Mouse (Mus musculus) heart, postnatal 0 days (tissue): ENCODE results near the gene Ccnt1. TPM values are rescaled to one million over a fixed set of nuclear protein-coding genes. Genes with fewer than 3 reads are reported as not detected.

Experiments used
- ATAC-seq: fragments of 200-750 bp; cut with Nextera tagmentation; 2 replicates; pipeline ENCODE4 v1.8.0; 2017; ENCODE audit warnings: low read depth, moderate number of reproducible peaks, moderate library complexity; ENCODE audit not compliant: insufficient read depth
- DNase-seq: peaks from one replicate; pipeline ENCODE4 v3.0.0-alpha.2; 2016; ENCODE audit warnings: low spot score
- H3K27ac ChIP-seq: fragments of 300-500 bp; sonication (generic); 2 replicates; pipeline ENCODE4 v1.5.1; 2014; ENCODE audit warnings: low read depth, mild to moderate bottlenecking
- H3K27me3 ChIP-seq: fragments of 300-500 bp; sonication (generic); 2 replicates; pipeline ENCODE4 v1.6.1; 2014; ENCODE audit warnings: low read length, mixed read lengths; ENCODE audit not compliant: control insufficient read depth, insufficient read depth
- H3K36me3 ChIP-seq: fragments of 300-500 bp; sonication (generic); replicated peaks from 2 replicates; pipeline ENCODE4 v1.6.1; 2014; ENCODE audit warnings: low read length, mixed read lengths; ENCODE audit not compliant: control insufficient read depth, insufficient read depth
- H3K4me1 ChIP-seq: fragments of 300-500 bp; sonication (generic); 2 replicates; pipeline ENCODE4 v1.6.1; 2014; ENCODE audit warnings: antibody characterized with exemption; ENCODE audit not compliant: control insufficient read depth, insufficient read depth
- H3K4me2 ChIP-seq: fragments of 300-500 bp; sonication (generic); 2 replicates; pipeline ENCODE4 v1.6.1; 2014; ENCODE audit warnings: low read depth, mild to moderate bottlenecking, low read length, moderate library complexity
- H3K4me3 ChIP-seq: fragments of 300-500 bp; sonication (generic); 2 replicates; pipeline ENCODE4 v1.5.1; 2014; ENCODE audit warnings: low read depth, low read length
- H3K9ac ChIP-seq: fragments of 300-500 bp; sonication (generic); replicated peaks from 2 replicates; pipeline ENCODE4 v1.6.1; 2014; ENCODE audit warnings: low read depth, low read length, mixed read lengths
- H3K9me3 ChIP-seq: fragments of 300-500 bp; sonication (generic); replicated peaks from 2 replicates; pipeline ENCODE4 v1.6.1; 2016; ENCODE audit warnings: low read length; ENCODE audit not compliant: control insufficient read depth
- CTCF ChIP-seq: IDR thresholded peaks from 2 replicates; pipeline ENCODE4 v1.5.1; 2016; ENCODE audit warnings: antibody characterized with exemption, control low read depth, low read depth
- EP300 ChIP-seq: IDR thresholded peaks from 2 replicates; pipeline ENCODE4 v1.6.1; 2016; ENCODE audit warnings: antibody characterized with exemption, low read depth
- WGBS: fragments of 180-500 bp; shearing (Covaris S2); extraction: QIAGEN DNeasy Blood & Tissue Kit; methylation state at CpG from one replicate; pipeline ENCODE4 v1.1.7; 2014; 5-methylcytosine and 5-hydroxymethylcytosine counted together
- polyA plus RNA-seq: library from polyadenylated mRNA; unstranded; fragments of >200 nt; fragmentation: Nextera tagmentation; extraction: Ambion mirVana; gene quantifications from 2 replicates; pipeline ENCODE4 v1.2.1, GENCODE M21; 2015
- total RNA-seq: library from RNA; depleted of rRNA; stranded (reverse); fragments of >200 nt; gene quantifications from 2 replicates; pipeline ENCODE4 v1.2.3, GENCODE M21; 2014; ENCODE audit warnings: low replicate concordance

The Ccnt1 gene
- total and polyA plus RNA-seq, 2 experiments from 2014 or later: 22.3 to 32.8 TPM

DNA sequence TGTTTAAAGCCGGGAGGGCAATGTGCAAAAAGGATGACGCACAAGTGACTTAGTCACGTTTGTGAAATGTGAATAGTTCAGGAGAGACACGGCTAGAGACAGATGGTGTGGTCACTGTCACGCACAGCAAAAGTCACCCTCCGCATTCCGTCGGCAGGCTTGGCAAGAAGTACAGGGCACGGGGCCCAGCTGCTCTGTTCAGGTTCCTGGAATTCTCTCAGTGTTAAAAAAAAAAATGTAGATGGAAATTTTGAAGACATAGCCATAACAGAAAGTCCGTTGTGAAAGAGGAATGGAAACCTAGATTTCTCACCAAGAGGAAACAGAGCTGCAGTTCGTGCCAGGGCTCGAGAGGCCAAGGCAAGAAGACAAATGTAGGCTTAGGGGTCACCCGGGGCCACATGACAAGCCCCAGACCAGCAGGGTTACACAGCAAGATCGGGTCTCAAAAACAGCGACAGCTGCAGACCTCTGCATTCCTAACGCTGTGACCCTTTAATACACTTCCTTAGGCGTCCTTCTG lies 57.9 kb downstream of the Ccnt1 start:
- H3K36me3 ChIP-seq: peaks cover 6% of the 10 kb centered on the region; the same call in 1 of the 2 replicates
- peaks cover 9% of the 10 kb centered on the region for H3K4me1 ChIP-seq
- no peaks in the 10 kb centered on the region; the same call in 1 of the 2 replicates for H3K9me3 ChIP-seq
- 0 out of 2 replicates have a peak overlapping the region, but pooled peaks have one; percentile 1 for H3K9ac ChIP-seq
- H3K27ac ChIP-seq: peak overlapping the region; percentile 78
- H3K4me3 ChIP-seq: no peak overlapping the region
- ATAC-seq (peak; percentile 80), DNase-seq (peak; percentile 87)
- no peak for TF ChIP-seq EP300
- no peak for TF ChIP-seq CTCF
- H3K27me3 ChIP-seq: no peaks in the 10 kb centered on the region
- H3K4me2 ChIP-seq: peak overlapping the region; percentile 25
- WGBS: 10% methylated on average over 17 of the region's 17 CpGs

DNA sequence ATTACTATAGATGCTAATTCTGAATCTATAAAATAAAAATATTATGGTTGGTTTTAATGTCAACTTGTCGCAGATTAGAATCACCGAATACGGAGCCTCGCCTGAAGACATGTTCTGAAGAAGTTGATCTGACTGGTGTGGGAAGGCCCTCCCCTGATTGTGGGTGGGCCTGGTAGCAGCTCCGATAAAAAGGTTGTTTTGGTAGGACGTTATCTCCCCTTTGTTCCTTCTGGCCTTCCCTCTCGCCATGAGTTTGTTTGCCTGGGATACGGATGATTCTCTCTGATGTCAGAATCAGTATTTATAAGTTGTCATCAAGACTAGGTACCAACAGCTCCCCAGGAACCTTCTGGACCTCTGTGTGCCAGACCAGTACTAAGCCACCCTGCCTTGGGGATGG lies 58.5 kb downstream of the Ccnt1 start:
- Histone ChIP-seq H3K27me3 (no peaks in the 10 kb centered on the region), H3K9ac (no peak overlapping the region), H3K27ac (no peak overlapping the region), H3K4me2 (no peak overlapping the region), H3K4me1 (peaks cover 9% of the 10 kb centered on the region), H3K9me3 (no peaks in the 10 kb centered on the region; the same call in 1 of the 2 replicates), H3K4me3 (no peak overlapping the region), H3K36me3 (0 out of 2 replicates have a peak, but pooled peaks cover 3% of the 10 kb centered on the region)
- WGBS: 41% methylated on average over 8 of the region's 8 CpGs
- ATAC-seq (no peak), DNase-seq (no peak)
- TF ChIP-seq CTCF: no peak
- no peak for TF ChIP-seq EP300

DNA sequence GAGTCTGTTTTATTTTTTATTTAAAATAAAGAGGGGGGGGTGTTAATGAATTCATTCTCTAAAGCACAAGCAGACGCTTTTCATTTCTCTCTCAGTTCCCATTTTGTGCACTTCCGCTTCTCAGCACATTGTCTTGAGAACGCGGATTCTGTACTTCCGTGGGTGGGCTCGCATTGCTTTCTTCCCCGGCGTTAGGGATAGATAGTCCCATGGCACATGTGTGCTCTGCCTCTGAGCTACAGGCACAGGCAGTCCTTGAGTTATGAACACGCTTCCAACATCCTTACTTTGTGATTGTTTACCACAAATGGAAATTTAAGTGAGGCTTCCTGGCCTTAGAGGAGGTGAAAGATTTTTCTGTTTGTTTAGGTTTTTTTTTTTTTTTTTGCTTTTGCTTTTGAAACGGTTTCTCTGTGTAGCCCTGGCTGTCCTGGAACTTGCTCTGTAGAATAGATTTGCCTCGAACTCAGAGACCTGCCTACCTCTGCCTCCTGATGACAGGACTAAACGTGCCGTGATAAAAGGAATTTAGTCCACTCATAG lies 59.3 kb downstream of the Ccnt1 start:
- no peak for DNase-seq
- Histone ChIP-seq H3K4me1 (peaks cover 9% of the 10 kb centered on the region), H3K36me3 (no peaks in the 10 kb centered on the region), H3K27ac (peak overlapping the region; percentile 56), H3K4me2 (peak overlapping the region; percentile 58), H3K9me3 (no peaks in the 10 kb centered on the region; the same call in 1 of the 2 replicates), H3K27me3 (no peaks in the 10 kb centered on the region), H3K4me3 (0 out of 2 replicates have a peak overlapping the region, but pooled peaks have one; percentile 26), H3K9ac (no peak overlapping the region)
- no peak for TF ChIP-seq EP300
- TF ChIP-seq CTCF: no peak
- WGBS: 60% methylated on average over 13 of the region's 13 CpGs
- ATAC-seq: no peak

DNA sequence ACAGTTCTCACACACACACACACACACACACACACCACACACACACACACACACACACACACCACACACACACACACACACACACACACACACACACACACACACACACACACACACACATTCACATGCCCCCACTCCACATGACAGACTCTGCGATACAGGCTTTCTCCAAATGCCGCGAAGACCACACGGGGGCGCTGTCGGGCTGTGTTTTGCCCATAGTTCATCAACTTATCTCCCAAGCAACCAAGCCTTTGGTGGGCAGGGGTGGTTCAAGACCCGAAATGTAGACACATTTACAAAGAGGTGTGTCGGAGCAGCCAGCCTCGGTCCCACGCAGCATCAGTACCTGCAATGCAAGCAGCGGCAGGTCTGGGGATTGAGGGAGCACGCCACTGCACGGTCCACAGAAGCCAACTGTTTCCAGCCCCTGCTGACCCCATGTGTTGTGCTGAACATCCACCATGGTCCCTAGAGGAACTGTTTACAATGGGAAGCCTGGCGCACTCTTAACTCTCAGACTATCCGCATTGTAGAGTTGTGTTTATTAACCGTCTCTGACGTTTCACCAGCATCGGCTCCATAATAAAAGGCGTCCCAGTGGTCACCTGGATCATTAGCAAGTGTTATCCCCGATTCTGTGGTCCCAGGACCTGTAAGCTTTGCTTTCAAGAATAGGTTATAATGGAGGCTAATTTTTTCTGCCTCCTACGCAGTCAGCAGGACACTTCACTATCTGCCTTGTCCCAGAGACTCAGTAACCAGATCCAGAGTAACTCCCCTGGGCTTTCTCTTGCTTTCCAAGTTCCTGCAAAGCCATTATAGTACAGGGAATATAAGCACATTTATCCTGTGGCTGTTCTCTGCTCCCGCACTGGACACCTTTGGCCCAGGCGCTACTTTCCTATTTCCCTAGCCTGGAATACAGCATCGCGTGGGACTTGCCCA lies 60.0 kb downstream of the Ccnt1 start:
- peaks cover 9% of the 10 kb centered on the region for H3K4me1 ChIP-seq
- 24% methylated on average over 25 of the region's 25 CpGs for WGBS
- no peaks in the 10 kb centered on the region for H3K36me3 ChIP-seq
- H3K4me2 ChIP-seq: peak overlapping the region; percentile 58
- no peaks in the 10 kb centered on the region for H3K27me3 ChIP-seq
- DNase-seq (peak; percentile 56), ATAC-seq (0 out of 2 replicates have a peak, but pooled peaks have one; percentile 28)
- H3K27ac ChIP-seq: peak overlapping the region; percentile 61
- TF ChIP-seq EP300: no peak
- peak; percentile 88 for TF ChIP-seq CTCF
- no peak overlapping the region for H3K9ac ChIP-seq
- peak overlapping the region; percentile 26 for H3K4me3 ChIP-seq
- no peaks in the 10 kb centered on the region; the same call in 1 of the 2 replicates for H3K9me3 ChIP-seq

DNA sequence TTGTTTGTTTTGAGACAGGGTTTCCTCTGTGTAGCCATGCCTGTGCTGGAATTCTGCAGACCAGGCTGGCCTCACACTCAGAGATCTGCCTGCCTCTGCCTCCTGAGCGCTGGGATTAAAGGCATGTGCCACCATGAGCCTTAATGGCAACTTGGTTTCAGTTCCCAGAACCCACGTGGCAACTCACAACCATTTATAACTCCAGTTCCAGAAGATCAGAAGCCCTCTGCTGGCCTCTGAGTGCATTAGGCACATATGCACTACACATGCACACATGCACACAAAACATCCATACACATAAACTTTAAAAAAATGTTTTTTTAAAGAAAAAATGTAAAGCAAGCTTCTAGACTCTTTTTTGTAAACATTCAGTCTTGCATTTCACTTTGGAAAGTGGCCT lies 61.3 kb downstream of the Ccnt1 start:
- no peak for TF ChIP-seq EP300
- no peak for TF ChIP-seq CTCF
- ATAC-seq (no peak), DNase-seq (no peak)
- Histone ChIP-seq H3K4me3 (no peak overlapping the region), H3K4me2 (no peak overlapping the region), H3K9ac (no peak overlapping the region), H3K27me3 (no peaks in the 10 kb centered on the region), H3K36me3 (no peaks in the 10 kb centered on the region), H3K4me1 (peaks cover 9% of the 10 kb centered on the region), H3K9me3 (no peaks in the 10 kb centered on the region), H3K27ac (no peak overlapping the region)
- 54% methylated on average over 2 of the region's 2 CpGs for WGBS
